ENCODE assay signal across 8 mouse cellular contexts in genomic region chr14:54617897-54618365, GRCm38 (mm10). TPM values are rescaled to one million over a fixed set of nuclear protein-coding genes. Genes with fewer than 3 reads are reported as not detected.
DNase-seq lines count a peak whose midpoint lies in the region; ATAC-seq and TF ChIP-seq lines count a peak whose summit lies in the region.

Gene Psmb5 (minus strand): TSS chr14:54618022.

- peaks cover 26% of the 10 kb centered on the region for H3K4me1 ChIP-seq in hindbrain, embryonic 13.5 days (replicated peaks)

- peak within 1 kb of the TSS; percentile 79 for H3K4me3 ChIP-seq in hindbrain, embryonic 13.5 days

- POLR2A ChIA-PET in Patski (lab: Charles Lee): interaction anchor here (1.0 to 1.8 kb wide), 3 partner anchors 14 to 47 kb away, joined by 3 to 4 read pairs (median 4); no protein-coding TSS in a partner anchor

- TF ChIP-seq CTCF in Patski (IDR thresholded peaks at IDR 0.05): no peak

- no peaks in the 10 kb centered on the region for H3K27me3 ChIP-seq in Patski
- H3K27me3 ChIP-seq in hindbrain, embryonic 13.5 days: no peaks in the 10 kb centered on the region

- WGBS in hindbrain, embryonic 13.5 days: under 1% methylated on average over 25 of the region's 25 CpGs

- peak within 1 kb of the TSS; percentile 93 for H3K9ac ChIP-seq in hindbrain, embryonic 13.5 days

- no peaks in the 10 kb centered on the region for H3K9me3 ChIP-seq in hindbrain, embryonic 13.5 days

- DNase-seq in Patski (ENCODE audit: low read depth, low spot score): no peak
- peak; percentile 91 for DNase-seq in cerebellum, postnatal 14 days
- DNase-seq in frontal cortex, postnatal 14 days (ENCODE audit: low spot score in 2 of 2): peak; percentile 85 to 86
- peak; percentile 83 to 88 for DNase-seq in layer of hippocampus, postnatal 25 days (ENCODE audit: extremely low spot score in 1 of 2, low spot score in 1 of 2)
- DNase-seq in lung, postnatal 36 days: peak; percentile 94
- peak; percentile 95 for DNase-seq in retina, postnatal 1 day
- peak; percentile 81 to 91 for DNase-seq in urinary bladder, adult 18-20 months (ENCODE audit: low spot score in 2 of 2)

- in situ Hi-C loops in Patski (cut with MboI; ENCODE audit: low pct_unique_long_range_greater_than_20kb): no loop called here

- peak; percentile 76 for ATAC-seq in Patski
- ATAC-seq in hindbrain, embryonic 13.5 days (ENCODE audit: low FRiP score): peak; percentile 89

- peaks cover 28% of the 10 kb centered on the region for H3K36me3 ChIP-seq in hindbrain, embryonic 13.5 days

- CTCF ChIA-PET in Patski (lab: Charles Lee): interaction anchor here (1.0 to 4.6 kb wide), 4 partner anchors 8 to 89 kb away, joined by 3 to 18 read pairs (median 4); no protein-coding TSS in a partner anchor

- peak within 1 kb of the TSS; percentile 89 for H3K27ac ChIP-seq in hindbrain, embryonic 13.5 days

- peak within 1 kb of the TSS; percentile 76 for H3K4me2 ChIP-seq in hindbrain, embryonic 13.5 days

RNA-seq across cellular contexts. Expression of gene Psmb5, which starts in this region (rescaled TPM):
- 335 TPM for polyA plus RNA-seq in Patski (2021)
- polyA plus RNA-seq in hindbrain, embryonic 13.5 days (2015; fragmentation: Nextera tagmentation; extraction: Ambion mirVana): 439 and 447 TPM in 2 replicates
- total RNA-seq in layer of hippocampus, postnatal 25 days (2021): 100 to 1,000 TPM; 208 to 218 TPM
